Mouse (Mus musculus): ENCODE measurements around the gene Ephb1. TPM values are rescaled to one million over a fixed set of nuclear protein-coding genes. Genes with fewer than 3 reads are reported as not detected.

The Ephb1 gene
- total and polyA plus RNA-seq, 3 experiments, result not detected

DNA sequence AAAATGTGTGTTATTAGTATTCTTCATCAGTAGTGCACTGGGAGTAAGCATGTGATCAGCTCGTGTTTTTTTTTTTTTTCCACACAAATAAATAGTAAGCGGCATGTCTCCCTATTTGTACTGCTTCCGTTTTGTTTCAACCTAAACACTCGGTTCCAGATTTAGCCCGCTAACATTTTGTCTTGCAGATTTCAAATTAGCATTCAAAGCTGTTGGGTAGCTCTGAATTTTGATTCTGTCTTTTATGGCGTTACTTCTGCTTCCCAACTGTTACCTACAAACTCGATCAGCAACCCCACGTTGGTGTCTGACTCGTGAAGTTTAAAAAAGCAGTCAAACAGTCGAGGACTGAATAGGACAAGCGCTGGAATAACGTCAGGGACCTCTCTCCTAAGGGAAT is 363.7 kb downstream of the Ephb1 start:
- no peak for DNase-seq (ENCODE audit: low read depth, low spot score)
- no peaks in the 10 kb centered on the region for H3K9me3 ChIP-seq (replicated peaks; ENCODE audit: insufficient read depth, low read length)
- no peak for TF ChIP-seq MAZ (IDR thresholded peaks at IDR 0.05; ENCODE audit: low read depth, low read length)
- no peak for TF ChIP-seq GATA1 (IDR thresholded peaks at IDR 0.05; ENCODE audit: low read depth, low read length)
- no peak for TF ChIP-seq CHD2 (IDR thresholded peaks at IDR 0.05; ENCODE audit: low read length)
- no peak for TF ChIP-seq UBTF (IDR thresholded peaks at IDR 0.05; ENCODE audit: borderline replicate concordance, insufficient read depth, low read depth, low read length)
- TF ChIP-seq NELFE (IDR thresholded peaks at IDR 0.05; ENCODE audit: low read depth, low read length), result no peak
- TF ChIP-seq TAL1 (IDR thresholded peaks at IDR 0.05; ENCODE audit: low read length), result no peak
- TF ChIP-seq ZMIZ1 (IDR thresholded peaks at IDR 0.05; ENCODE audit: low read depth, low read length), result no peak
- TF ChIP-seq BHLHE40 (IDR thresholded peaks at IDR 0.05; ENCODE audit: borderline replicate concordance, low read depth, low read length), result no peak
- TF ChIP-seq GABPA (IDR thresholded peaks at IDR 0.05; ENCODE audit: low read depth, low read length), result no peak
- no peak for TF ChIP-seq TBP (IDR thresholded peaks at IDR 0.05; ENCODE audit: low read depth, low read length)
- no peak for TF ChIP-seq MXI1 (IDR thresholded peaks at IDR 0.05; ENCODE audit: low read depth, low read length)
- no peak for TF ChIP-seq ZKSCAN1 (IDR thresholded peaks at IDR 0.05; ENCODE audit: low read depth, low read length)
- TF ChIP-seq RAD21 (IDR thresholded peaks at IDR 0.05; ENCODE audit: low read depth, low read length), result no peak

DNA sequence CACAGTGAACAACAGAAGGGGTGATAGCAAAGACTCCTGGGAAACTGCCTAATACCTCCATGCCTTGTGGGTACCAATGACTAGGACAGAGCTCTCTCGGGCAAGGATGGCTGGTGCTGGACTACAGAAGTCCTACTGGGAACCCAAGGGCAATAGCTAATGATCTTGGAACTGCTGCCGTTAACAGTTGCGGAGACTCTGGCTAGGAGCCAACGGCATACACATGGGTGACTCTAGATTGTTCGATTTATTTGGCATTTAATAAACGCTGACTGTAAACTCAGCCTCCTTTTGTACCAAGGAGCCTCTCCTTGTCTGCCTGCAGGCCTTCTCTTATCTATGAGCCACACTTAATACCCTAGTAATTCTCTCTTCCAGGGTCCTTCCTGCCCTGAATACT is 364.5 kb downstream of the Ephb1 start:
- Histone ChIP-seq H3K9ac (ENCODE audit: control insufficient read depth, low read depth, low read length, poor library complexity, severe bottlenecking) (no peak overlapping the region), H3K4me3 (ENCODE audit: control insufficient read depth in 1 of 2, insufficient read depth in 1 of 2, low read depth in 2 of 2, low read length in 2 of 2) (no peak overlapping the region), H3K79me2 (ENCODE audit: control insufficient read depth, insufficient read depth, low read length, poor library complexity) (no peaks in the 10 kb centered on the region), H3K4me1 (ENCODE audit: control insufficient read depth in 1 of 2, insufficient read depth in 2 of 2, low read length in 2 of 2) (no peaks in the 10 kb centered on the region), H3K36me3 (ENCODE audit: control insufficient read depth in 1 of 2, insufficient read depth in 2 of 2, low read length in 2 of 2) (no peaks in the 10 kb centered on the region), H3K9me3 (replicated peaks; ENCODE audit: insufficient read depth, low read length) (no peaks in the 10 kb centered on the region), H3K27me3 (ENCODE audit: control insufficient read depth in 1 of 2, insufficient read depth in 2 of 2, low read length in 2 of 2) (no peaks in the 10 kb centered on the region), H3K27ac (ENCODE audit: control insufficient read depth, low read depth, low read length) (no peak overlapping the region)
- TF ChIP-seq EP300 (IDR thresholded peaks at IDR 0.05; ENCODE audit: low read depth in 1 of 2, low read length in 2 of 2) (no peak), RCOR1 (IDR thresholded peaks at IDR 0.05; ENCODE audit: low read depth, low read length) (no peak), KAT2A (conservative IDR thresholded peaks at IDR 0.05; ENCODE audit: low read depth, low read length) (no peak), MEF2A (IDR thresholded peaks at IDR 0.05; ENCODE audit: extremely low read depth, insufficient replicate concordance, low read depth, low read length, poor library complexity, severe bottlenecking) (no peak), CHD2 (IDR thresholded peaks at IDR 0.05; ENCODE audit: low read length) (no peak), ETS1 (IDR thresholded peaks at IDR 0.05; ENCODE audit: low read depth, low read length) (no peak), HCFC1 (IDR thresholded peaks at IDR 0.05; ENCODE audit: low read depth, low read length) (no peak), TCF12 (IDR thresholded peaks at IDR 0.05; ENCODE audit: low read depth, low read length) (no peak), MAFK (IDR thresholded peaks at IDR 0.05; ENCODE audit: borderline replicate concordance, low read depth, low read length) (no peak), MYC (IDR thresholded peaks at IDR 0.05; ENCODE audit: low read depth, low read length) (no peak), SIN3A (IDR thresholded peaks at IDR 0.05; ENCODE audit: low read length) (no peak), JUND (IDR thresholded peaks at IDR 0.05; ENCODE audit: low read depth, low read length) (no peak), ZMIZ1 (IDR thresholded peaks at IDR 0.05; ENCODE audit: low read depth, low read length) (no peak), NRF1 (IDR thresholded peaks at IDR 0.05; ENCODE audit: insufficient read depth, low read depth, low read length, poor library complexity, severe bottlenecking) (no peak), NELFE (IDR thresholded peaks at IDR 0.05; ENCODE audit: low read depth, low read length) (no peak), MAX (IDR thresholded peaks at IDR 0.05; ENCODE audit: low read length) (no peak), CTCF (IDR thresholded peaks at IDR 0.05 in 2 of 3, conservative IDR thresholded peaks at IDR 0.05 in 1 of 3; ENCODE audit: control insufficient read depth in 1 of 3, insufficient read depth in 1 of 3, low read depth in 2 of 3, low read length in 3 of 3, poor library complexity in 1 of 3, severe bottlenecking in 1 of 3) (no peak), ZNF384 (IDR thresholded peaks at IDR 0.05; ENCODE audit: low read depth, low read length) (no peak)
- no peak for DNase-seq (ENCODE audit: low read depth, low spot score)

More for the DNA sequence above, 363.7 kb downstream of the Ephb1 start:
- Histone ChIP-seq H3K4me1 (ENCODE audit: control insufficient read depth in 1 of 2, insufficient read depth in 2 of 2, low read length in 2 of 2) (no peaks in the 10 kb centered on the region), H3K36me3 (ENCODE audit: control insufficient read depth in 1 of 2, insufficient read depth in 2 of 2, low read length in 2 of 2) (no peaks in the 10 kb centered on the region), H3K27me3 (ENCODE audit: control insufficient read depth in 1 of 2, insufficient read depth in 2 of 2, low read length in 2 of 2) (no peaks in the 10 kb centered on the region), H3K4me3 (ENCODE audit: control insufficient read depth in 1 of 2, insufficient read depth in 1 of 2, low read depth in 2 of 2, low read length in 2 of 2) (no peak overlapping the region), H3K9ac (ENCODE audit: control insufficient read depth, low read depth, low read length, poor library complexity, severe bottlenecking) (no peak overlapping the region), H3K79me2 (ENCODE audit: control insufficient read depth, insufficient read depth, low read length, poor library complexity) (no peaks in the 10 kb centered on the region), H3K27ac (ENCODE audit: control insufficient read depth, low read depth, low read length) (no peak overlapping the region)
